Mouse (Mus musculus) myocyte (in vitro differentiated cells): ENCODE measurements around the gene H2-Eb2. TPM values are rescaled to one million over a fixed set of nuclear protein-coding genes. Genes with fewer than 3 reads are reported as not detected.

Source experiments
- H3K27me3 ChIP-seq: one replicate; pipeline ENCODE4 v1.6.1; 2011; ENCODE audit not compliant: control insufficient read depth, insufficient read depth, insufficient read length
- H3K36me3 ChIP-seq: one replicate; pipeline ENCODE4 v1.6.1; 2011; ENCODE audit not compliant: control insufficient read depth, insufficient read depth
- H3K4me2 ChIP-seq: one replicate; pipeline ENCODE4 v1.6.1; 2011; ENCODE audit warnings: low read depth, control low read depth
- H3K4me3 ChIP-seq: one replicate; pipeline ENCODE4 v1.5.1; 2011; ENCODE audit warnings: mild to moderate bottlenecking, control low read depth, moderate library complexity
- H3K79me2 ChIP-seq: one replicate; pipeline ENCODE4 v1.6.1; 2011; ENCODE audit not compliant: control insufficient read depth, insufficient read depth
- H3ac ChIP-seq: one replicate; pipeline ENCODE4 v1.6.1; 2011; ENCODE audit not compliant: control insufficient read depth, insufficient read length
- CEBPB ChIP-seq: IDR thresholded peaks from 2 replicates; pipeline ENCODE4 v1.6.1; 2011; ENCODE audit warnings: mild to moderate bottlenecking, moderate library complexity; ENCODE audit not compliant: poor library complexity, insufficient read depth, severe bottlenecking
- E2F4 ChIP-seq: IDR thresholded peaks from one replicate; pipeline ENCODE4 v1.6.1; 2011; ENCODE audit warnings: mild to moderate bottlenecking, control low read depth, moderate library complexity; ENCODE audit not compliant: insufficient read depth
- MAX ChIP-seq: IDR thresholded peaks from one replicate; pipeline ENCODE4 v1.6.1; 2011; ENCODE audit warnings: low read depth, mild to moderate bottlenecking, control low read depth
- MYOD1 ChIP-seq, 3 experiments: IDR thresholded peaks; one replicate each; pipeline ENCODE4 v1.6.1; 2011; ENCODE audit warnings: control low read depth in 2 of 3, low read depth in 2 of 3, mild to moderate bottlenecking in 2 of 3, moderate library complexity in 1 of 3; ENCODE audit not compliant: insufficient read length in 2 of 3, control insufficient read depth in 1 of 3
- MYOG ChIP-seq, 3 experiments: IDR thresholded peaks; one replicate each; pipeline ENCODE4 v1.6.1; 2011; ENCODE audit warnings: control low read depth in 2 of 3, low read depth in 2 of 3, mild to moderate bottlenecking in 2 of 3; ENCODE audit not compliant: insufficient read length in 2 of 3, control insufficient read depth in 1 of 3, insufficient read depth in 1 of 3
- POLR2A ChIP-seq: IDR thresholded peaks from one replicate; pipeline ENCODE4 v1.6.1; 2011; ENCODE audit warnings: low read depth, mild to moderate bottlenecking, control low read depth, moderate library complexity; ENCODE audit not compliant: insufficient read length
- POLR2AphosphoS2 ChIP-seq: IDR thresholded peaks from one replicate; pipeline ENCODE4 v1.6.1; 2011; ENCODE audit warnings: low read depth, control low read depth; ENCODE audit not compliant: insufficient read length
- REST ChIP-seq: IDR thresholded peaks from one replicate; pipeline ENCODE4 v1.6.1; 2011; ENCODE audit warnings: mild to moderate bottlenecking, control low read depth, moderate library complexity; ENCODE audit not compliant: insufficient read depth, insufficient read length
- SRF ChIP-seq: IDR thresholded peaks from one replicate; pipeline ENCODE4 v1.6.1; 2011; ENCODE audit warnings: low read depth; ENCODE audit not compliant: control insufficient read depth, insufficient read length
- TCF12 ChIP-seq: IDR thresholded peaks from one replicate; pipeline ENCODE4 v1.6.1; 2011; ENCODE audit warnings: mild to moderate bottlenecking, control low read depth; ENCODE audit not compliant: poor library complexity, insufficient read depth, severe bottlenecking
- TCF3 ChIP-seq: IDR thresholded peaks from one replicate; pipeline ENCODE4 v1.6.1; 2011; ENCODE audit warnings: low read depth, control low read depth; ENCODE audit not compliant: insufficient read length
- USF1 ChIP-seq: IDR thresholded peaks from one replicate; pipeline ENCODE4 v1.6.1; 2011; ENCODE audit warnings: low read depth, mild to moderate bottlenecking, control low read depth, moderate library complexity
- polyA plus RNA-seq: library from polyadenylated mRNA; unstranded; fragments of >200 nt; fragmentation: generic; extraction: Trizol; gene quantifications from one replicate; pipeline ENCODE4 v1.2.1, GENCODE M21; 2012; ENCODE audit warnings: missing spikeins

The H2-Eb2 gene
- polyA plus RNA-seq, 1 experiment, result not detected

DNA sequence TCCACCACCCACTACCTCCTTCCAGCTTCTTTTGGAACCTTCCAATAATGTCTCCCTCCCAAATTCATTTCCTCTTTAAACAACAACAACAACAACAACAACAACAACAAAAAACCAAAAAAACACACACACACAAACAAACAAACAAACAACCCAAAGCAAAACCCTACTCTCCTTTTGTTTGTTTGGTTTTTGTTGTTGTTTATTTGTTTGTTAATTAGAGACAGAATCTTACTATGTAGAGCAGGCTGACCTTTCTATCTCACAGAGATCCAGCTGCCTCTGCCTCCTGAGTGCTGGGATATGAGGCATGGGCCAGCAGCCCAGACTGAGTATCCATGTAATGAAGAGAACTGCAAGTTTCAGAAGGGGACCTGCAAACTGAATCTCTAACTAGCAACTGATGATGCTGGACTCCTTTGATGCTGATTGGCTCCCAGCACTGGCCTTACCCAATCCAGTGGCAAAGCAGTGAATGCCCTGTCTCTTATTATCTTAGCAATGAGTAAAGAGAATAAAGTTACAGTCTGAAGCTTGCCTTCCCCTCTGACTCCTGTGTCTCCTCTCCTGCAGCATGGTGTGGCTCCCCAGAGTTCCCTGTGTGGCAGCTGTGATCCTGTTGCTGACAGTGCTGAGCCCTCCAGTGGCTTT lies 20.0 kb upstream of the H2-Eb2 start, which contains the start of gene H2-Eb1:
Gene H2-Eb1, plus strand, starts transcription at position 488 of the 651 bp plus-strand sequence.
- no peaks in the 10 kb centered on the region for H3K36me3 ChIP-seq
- TF ChIP-seq MYOD1 (IDR thresholded peaks at IDR 0.05; ENCODE audit: control insufficient read depth in 1 of 3, insufficient read length in 2 of 3, low read depth in 2 of 3) (no peak), MAX (no peak), MYOG (IDR thresholded peaks at IDR 0.05; ENCODE audit: control insufficient read depth in 1 of 3, insufficient read depth in 1 of 3, insufficient read length in 2 of 3, low read depth in 2 of 3) (no peak), E2F4 (no peak)
- H3ac ChIP-seq, result no peak within 1 kb of the TSS
- H3K4me3 ChIP-seq, result no peak within 1 kb of the TSS
- peaks cover 6% of the 10 kb centered on the region for H3K27me3 ChIP-seq
- no peak within 1 kb of the TSS for H3K4me2 ChIP-seq
- H3K79me2 ChIP-seq, result no peaks in the 10 kb centered on the region

DNA sequence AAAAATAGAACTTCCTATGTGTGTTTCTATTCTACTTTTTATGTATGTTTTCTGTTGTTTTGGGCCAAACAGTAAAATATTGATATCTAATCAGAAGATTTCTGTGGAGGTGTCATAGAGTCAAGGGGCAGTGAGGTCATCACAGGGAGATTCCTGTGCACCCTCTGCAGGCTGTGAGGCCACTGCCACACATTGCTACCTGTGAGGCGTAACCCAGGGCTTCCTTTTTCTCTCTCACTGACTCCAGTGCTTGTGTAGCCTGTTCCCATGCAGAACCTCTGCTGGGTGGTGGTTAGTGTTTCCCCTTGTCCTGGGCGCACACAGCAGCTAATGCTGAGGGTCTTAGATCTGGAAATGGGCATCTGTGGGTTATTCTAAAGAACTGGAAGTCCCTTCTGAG lies 19.1 kb upstream of the H2-Eb2 start:
- no peaks in the 10 kb centered on the region for H3K36me3 ChIP-seq
- peaks cover 6% of the 10 kb centered on the region for H3K27me3 ChIP-seq
- no peak overlapping the region for H3ac ChIP-seq
- no peak for TF ChIP-seq SRF
- TF ChIP-seq MAX, result no peak
- no peak for TF ChIP-seq MYOD1 (IDR thresholded peaks at IDR 0.05; ENCODE audit: control insufficient read depth in 1 of 3, insufficient read length in 2 of 3, low read depth in 2 of 3)
- no peak for TF ChIP-seq POLR2A
- no peak for TF ChIP-seq TCF3
- no peak for TF ChIP-seq REST
- TF ChIP-seq CEBPB, result no peak
- TF ChIP-seq USF1, result no peak
- no peak for TF ChIP-seq E2F4
- no peak for TF ChIP-seq MYOG (IDR thresholded peaks at IDR 0.05; ENCODE audit: control insufficient read depth in 1 of 3, insufficient read depth in 1 of 3, insufficient read length in 2 of 3, low read depth in 2 of 3)
- TF ChIP-seq TCF12, result no peak
- no peak for TF ChIP-seq POLR2AphosphoS2
- no peak overlapping the region for H3K4me3 ChIP-seq
- no peaks in the 10 kb centered on the region for H3K79me2 ChIP-seq
- no peak overlapping the region for H3K4me2 ChIP-seq

DNA sequence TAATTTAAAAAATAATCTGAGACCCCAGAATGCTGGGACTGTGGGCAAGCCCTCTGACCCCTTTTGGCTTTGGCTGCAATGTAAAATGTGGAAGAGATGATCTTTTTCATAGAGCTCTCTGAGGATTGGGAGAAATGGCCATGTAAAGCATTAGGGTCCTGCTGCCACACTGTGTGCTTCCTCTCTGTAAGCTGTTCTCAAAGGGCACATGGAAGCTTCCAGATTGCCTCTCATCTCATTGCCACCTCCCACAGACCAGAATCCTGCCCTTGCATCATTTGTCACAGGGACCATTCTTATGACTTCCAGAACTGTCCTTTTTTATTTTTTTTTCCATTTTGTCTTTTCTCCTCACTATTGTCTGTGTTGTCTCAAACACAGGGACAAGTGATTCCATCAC lies 18.2 kb upstream of the H2-Eb2 start:
- no peak overlapping the region for H3K4me2 ChIP-seq
- H3ac ChIP-seq, result no peak overlapping the region
- H3K27me3 ChIP-seq, result peaks cover 10% of the 10 kb centered on the region
- no peak for TF ChIP-seq MYOG (IDR thresholded peaks at IDR 0.05; ENCODE audit: control insufficient read depth in 1 of 3, insufficient read depth in 1 of 3, insufficient read length in 2 of 3, low read depth in 2 of 3)
- no peak for TF ChIP-seq TCF12
- TF ChIP-seq CEBPB, result no peak
- TF ChIP-seq MAX, result no peak
- no peak for TF ChIP-seq POLR2A
- no peak for TF ChIP-seq E2F4
- no peak for TF ChIP-seq POLR2AphosphoS2
- TF ChIP-seq TCF3, result no peak
- TF ChIP-seq USF1, result no peak
- TF ChIP-seq SRF, result no peak
- TF ChIP-seq REST, result no peak
- TF ChIP-seq MYOD1 (IDR thresholded peaks at IDR 0.05; ENCODE audit: control insufficient read depth in 1 of 3, insufficient read length in 2 of 3, low read depth in 2 of 3), result no peak
- no peaks in the 10 kb centered on the region for H3K79me2 ChIP-seq
- no peaks in the 10 kb centered on the region for H3K36me3 ChIP-seq
- no peak overlapping the region for H3K4me3 ChIP-seq

DNA sequence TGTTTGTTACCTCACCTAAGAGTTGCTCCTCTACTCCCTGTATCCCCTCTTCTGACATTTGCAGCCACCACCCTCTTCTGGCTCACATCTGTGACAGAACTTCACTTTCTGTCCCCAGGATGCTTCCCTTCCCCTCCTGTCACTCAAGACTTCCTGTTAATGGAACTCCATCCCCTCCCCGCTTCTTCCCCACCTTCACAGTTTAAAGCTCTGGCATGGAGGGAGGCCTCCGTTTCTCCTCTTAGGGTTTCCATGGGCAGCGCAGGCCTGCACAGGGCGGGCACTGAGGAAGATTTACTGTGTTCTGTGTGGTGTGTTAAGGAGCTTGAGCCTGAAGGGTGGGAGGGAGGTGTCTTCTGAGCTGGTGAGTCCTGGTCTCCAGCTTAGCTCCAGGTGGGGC lies 17.3 kb upstream of the H2-Eb2 start:
- Histone ChIP-seq H3K27me3 (peaks cover 12% of the 10 kb centered on the region), H3K36me3 (no peaks in the 10 kb centered on the region), H3ac (no peak overlapping the region), H3K4me3 (no peak overlapping the region), H3K79me2 (no peaks in the 10 kb centered on the region), H3K4me2 (no peak overlapping the region)
- TF ChIP-seq SRF, result no peak
- no peak for TF ChIP-seq CEBPB
- TF ChIP-seq TCF3, result no peak
- TF ChIP-seq MYOG (IDR thresholded peaks at IDR 0.05; ENCODE audit: control insufficient read depth in 1 of 3, insufficient read depth in 1 of 3, insufficient read length in 2 of 3, low read depth in 2 of 3), result no peak
- TF ChIP-seq TCF12, result no peak
- no peak for TF ChIP-seq MYOD1 (IDR thresholded peaks at IDR 0.05; ENCODE audit: control insufficient read depth in 1 of 3, insufficient read length in 2 of 3, low read depth in 2 of 3)
- no peak for TF ChIP-seq POLR2AphosphoS2
- no peak for TF ChIP-seq REST
- no peak for TF ChIP-seq POLR2A
- no peak for TF ChIP-seq MAX
- TF ChIP-seq USF1, result no peak
- TF ChIP-seq E2F4, result no peak

DNA sequence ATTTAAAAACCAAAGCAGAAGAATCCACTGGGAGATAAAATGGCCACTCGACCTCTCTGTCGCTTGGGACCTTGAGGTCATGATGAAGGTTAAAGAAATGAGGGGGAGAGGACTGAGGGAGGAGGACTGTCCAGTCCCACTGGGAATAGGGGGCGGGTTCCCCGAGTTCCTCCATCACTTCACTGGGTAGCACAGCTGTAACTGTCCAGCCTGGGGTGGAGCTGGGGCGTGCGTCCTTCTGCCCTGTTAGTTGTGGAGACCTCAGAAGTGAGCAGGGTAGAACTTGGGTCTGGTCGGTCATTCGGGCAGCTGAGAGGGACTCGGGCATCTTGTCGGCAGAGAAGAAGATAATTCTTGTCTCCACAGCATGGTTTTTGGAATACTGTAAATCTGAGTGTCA lies 16.2 kb upstream of the H2-Eb2 start:
- no peak overlapping the region for H3K4me3 ChIP-seq
- H3K4me2 ChIP-seq, result no peak overlapping the region
- H3K79me2 ChIP-seq, result no peaks in the 10 kb centered on the region
- no peak overlapping the region for H3ac ChIP-seq
- no peaks in the 10 kb centered on the region for H3K36me3 ChIP-seq
- H3K27me3 ChIP-seq, result peaks cover 18% of the 10 kb centered on the region
- no peak for TF ChIP-seq MYOG (IDR thresholded peaks at IDR 0.05; ENCODE audit: control insufficient read depth in 1 of 3, insufficient read depth in 1 of 3, insufficient read length in 2 of 3, low read depth in 2 of 3)
- TF ChIP-seq MAX, result no peak
- no peak for TF ChIP-seq TCF3
- no peak for TF ChIP-seq SRF
